Mouse (Mus musculus): ENCODE results near the gene Serpina9. TPM values are rescaled to one million over a fixed set of nuclear protein-coding genes. Genes with fewer than 3 reads are reported as not detected.

Gene Serpina9
- polyA plus RNA-seq (2012; rRNA removed): 0.04 and 0.09 TPM in 2 replicates

DNA sequence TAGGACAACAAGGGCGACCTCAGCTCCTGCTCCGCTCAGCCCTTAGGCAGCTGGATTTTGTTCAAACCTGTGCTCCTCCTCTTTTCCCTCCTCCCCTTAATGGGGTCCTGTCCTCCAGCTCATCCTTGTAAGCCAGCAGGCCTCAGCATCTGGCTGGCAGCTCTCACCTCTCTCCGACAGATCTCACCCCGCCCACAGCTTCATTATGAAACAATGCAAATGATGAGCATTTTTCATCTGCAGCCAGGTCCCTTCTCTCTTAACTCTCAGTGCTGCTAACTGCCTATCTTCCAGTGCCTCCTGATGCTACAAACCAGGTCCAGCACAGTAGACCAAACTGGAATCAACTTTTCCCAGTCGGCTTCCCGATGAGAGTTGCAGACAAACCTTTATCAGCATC is at the start of gene Serpina9:
Serpina9 (minus strand) TSS at position 136 of the 400 bp plus-strand sequence.

DNA sequence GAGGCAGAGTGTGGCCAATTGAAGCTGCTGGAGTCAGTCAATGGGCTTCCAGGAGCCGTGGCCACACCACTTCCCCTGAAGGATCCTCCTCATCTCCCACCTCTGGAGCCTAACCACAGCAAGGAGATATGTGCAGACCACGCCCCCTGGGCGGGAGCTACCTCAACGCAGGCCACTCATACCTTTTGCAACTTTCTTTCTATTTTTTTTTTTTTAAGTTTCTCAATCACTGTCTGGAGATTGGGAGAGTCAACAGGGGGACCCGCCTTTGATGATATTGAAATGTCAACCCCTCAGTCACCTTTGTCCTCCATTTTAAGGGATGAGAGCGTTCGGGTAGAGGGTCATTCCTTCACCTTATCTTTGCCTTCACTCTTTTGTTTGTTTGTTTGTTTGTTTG is 30.8 kb upstream of the Serpina9 start, which contains the start of gene Serpina12:
Serpina12 (minus strand) TSS at position 101 of the 400 bp plus-strand sequence.

DNA sequence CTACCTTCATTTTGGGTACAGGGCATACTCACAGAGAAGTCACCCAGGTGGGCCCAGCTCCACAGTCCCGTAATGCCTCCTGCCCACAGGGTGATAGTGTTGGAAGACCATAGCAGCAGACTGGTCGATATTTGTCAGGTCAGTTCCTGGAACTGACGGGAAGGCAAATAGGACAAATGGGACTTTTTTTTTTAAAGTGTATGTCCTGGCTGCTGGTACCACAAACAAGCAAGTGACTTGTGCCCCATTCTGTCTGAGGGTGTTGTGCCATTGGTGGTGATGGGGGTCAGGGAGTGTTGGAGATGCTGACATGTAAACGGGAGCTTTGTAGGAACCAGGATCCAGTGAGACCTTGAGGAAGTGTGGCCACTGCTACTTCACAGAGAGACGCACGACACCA is 23.7 kb downstream of the Serpina9 start, which contains the start of gene Serpina11:
Serpina11 (minus strand) TSS at position 101 of the 400 bp plus-strand sequence.

DNA sequence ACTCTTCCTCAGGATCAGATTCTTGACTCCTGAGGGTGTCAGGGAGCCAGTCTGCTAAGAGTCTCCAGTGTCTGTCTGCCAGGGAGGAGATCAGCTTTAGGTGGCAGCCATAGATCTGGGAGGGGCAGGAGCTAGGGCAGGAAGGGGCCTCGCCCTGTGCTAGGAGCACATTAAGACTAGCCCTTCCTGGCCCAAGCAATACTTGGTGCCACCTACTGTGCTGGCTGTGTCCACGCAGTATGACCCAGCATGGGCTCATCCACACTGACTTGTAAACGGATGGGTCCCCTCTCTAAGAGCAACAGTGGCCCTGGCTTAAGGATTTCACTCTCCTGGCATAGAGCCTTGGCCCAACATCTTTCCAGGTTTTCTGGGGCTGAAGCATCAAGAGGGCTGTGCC is 54.8 kb downstream of the Serpina9 start, which contains the start of gene Serpina1e:
Serpina1e (minus strand) TSS at position 178 of the 400 bp plus-strand sequence.

Other genes with a start within 250 kb of the Serpina9 start
- 0.12 TPM in 1 of 2 replicates, not detected in the other for gene Serpina1d, start 240.2 kb downstream of the Serpina9 start, polyA plus RNA-seq (2012; rRNA removed)
- 0.06 and 0.09 TPM in 2 replicates for gene Serpina1b, start 183.4 kb downstream of the Serpina9 start, polyA plus RNA-seq (2012; rRNA removed)
- 0.05 TPM in 1 of 2 replicates, not detected in the other for gene Serpina1a, start 150.2 kb downstream of the Serpina9 start, polyA plus RNA-seq (2012; rRNA removed)
- 0.09 TPM in 1 of 2 replicates, not detected in the other for gene Serpina1c, start 108.9 kb downstream of the Serpina9 start, polyA plus RNA-seq (2012; rRNA removed)
- gene Serpina1e, start 54.8 kb downstream of the Serpina9 start, polyA plus RNA-seq (2012; rRNA removed): 0.13 and 0.21 TPM in 2 replicates
- gene Serpina11, start 23.8 kb downstream of the Serpina9 start, polyA plus RNA-seq (2012; rRNA removed): 0.04 TPM in 1 of 2 replicates, not detected in the other
- not detected in 2 replicates for gene Serpina12, start 30.7 kb upstream of the Serpina9 start, polyA plus RNA-seq (2012; rRNA removed)
- gene Serpina5, start 87.4 kb upstream of the Serpina9 start, polyA plus RNA-seq (2012; rRNA removed): not detected in 2 replicates
- not detected in 2 replicates for gene Serpina3a, start 99.0 kb upstream of the Serpina9 start, polyA plus RNA-seq (2012; rRNA removed)
- not detected in 2 replicates for gene Serpina3b, start 114.2 kb upstream of the Serpina9 start, polyA plus RNA-seq (2012; rRNA removed)
- 0.60 TPM in 1 of 2 replicates, not detected in the other for gene Serpina3c, start 140.1 kb upstream of the Serpina9 start, polyA plus RNA-seq (2012; rRNA removed)
- 0.12 and 0.19 TPM in 2 replicates for gene Serpina3f, start 200.8 kb upstream of the Serpina9 start, polyA plus RNA-seq (2012; rRNA removed)
- 2.0 and 3.6 TPM in 2 replicates for gene Serpina3g, start 222.5 kb upstream of the Serpina9 start, polyA plus RNA-seq (2012; rRNA removed)
- gene Serpina3i, start 249.4 kb upstream of the Serpina9 start, polyA plus RNA-seq (2012; rRNA removed): 0.12 and 0.47 TPM in 2 replicates

Data from central nervous system, embryonic 18 days (tissue).